Mouse (Mus musculus) gonadal fat pad, adult 2 months (tissue): Measurements from ENCODE around the gene Impdh1. TPM values are rescaled to one million over a fixed set of nuclear protein-coding genes. Genes with fewer than 3 reads are reported as not detected.
"Not testable (repeated sequence)": the region's sequence is repeated elsewhere in the genome, so short reads cannot be mapped to it uniquely, and the experiment has no call there.

Source experiments
- DNase-seq: peaks from one replicate; pipeline ENCODE4 v3.0.0-alpha.2; 2012; ENCODE audit warnings: low read depth
- polyA plus RNA-seq: library from polyadenylated mRNA; depleted of rRNA; stranded (reverse); fragments of >200 nt; gene quantifications from 2 replicates; pipeline ENCODE4 v1.2.3, GENCODE M21; 2012; rRNA removed

The Impdh1 gene
- 35.8 and 36.5 TPM in 2 replicates for polyA plus RNA-seq

DNA sequence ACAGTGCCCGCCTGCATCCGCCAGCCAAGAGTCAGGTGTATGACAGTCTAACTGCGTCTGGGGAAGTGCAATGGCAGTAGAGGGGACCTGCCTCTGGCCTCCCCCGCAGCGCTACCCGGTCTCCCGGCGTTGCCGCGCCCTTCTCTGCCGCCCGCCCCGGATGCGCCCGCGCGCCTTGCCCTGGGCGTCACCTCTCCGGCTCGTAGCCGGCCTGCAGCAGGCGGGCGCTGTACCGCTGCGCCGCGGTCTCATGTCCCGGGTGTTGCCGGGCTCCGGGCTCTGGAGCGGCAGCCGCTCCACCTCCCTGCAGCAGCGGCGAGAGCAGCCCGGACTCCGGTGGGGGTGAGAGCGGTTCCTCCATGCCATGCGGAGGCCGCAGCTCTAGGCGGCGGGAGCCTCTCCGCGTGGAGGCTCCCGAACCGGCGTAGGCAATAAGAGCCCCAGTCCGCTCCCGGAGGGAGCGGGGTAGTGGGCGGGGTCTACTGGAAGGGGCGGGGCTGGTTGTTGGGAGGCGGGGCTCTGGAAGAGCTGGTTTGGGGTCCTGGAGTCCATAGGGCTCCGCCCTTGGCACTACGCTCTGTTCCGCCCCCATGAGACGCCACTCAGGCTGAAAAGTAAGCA, at the start of gene Impdh1:
TSS of gene Impdh1 (minus strand) at position 484 of the 621 bp plus-strand sequence.
- DNase-seq = no peak

GRCm38 (mm10) chr6:29264456-29264781, 48.3 kb upstream of the Impdh1 start:
- DNase-seq = no peak

- no peak for DNase-seq
Observed at GRCm38 (mm10) chr6:29263650-29264455, 47.7 kb upstream of the Impdh1 start.

DNA sequence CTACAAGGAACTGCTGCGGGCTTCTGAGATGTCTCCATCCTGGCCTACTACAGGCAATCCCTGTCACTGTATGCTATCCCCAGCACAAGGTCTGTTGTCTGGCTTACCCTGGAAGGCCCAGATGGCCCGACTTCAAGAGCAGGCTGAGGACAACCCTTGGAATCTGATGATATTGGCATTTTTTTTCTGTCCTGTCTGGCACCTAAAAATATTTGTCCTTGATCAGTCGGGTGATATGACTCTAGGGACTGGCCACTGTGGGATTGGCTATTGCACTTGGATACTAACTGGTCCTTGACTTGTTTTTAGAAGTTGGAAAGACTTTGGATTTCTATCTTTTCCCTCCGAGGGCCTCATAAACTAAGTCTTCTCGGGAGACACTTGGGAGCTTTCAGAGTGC, 45.7 kb upstream of the Impdh1 start:
- DNase-seq = no peak

DNA sequence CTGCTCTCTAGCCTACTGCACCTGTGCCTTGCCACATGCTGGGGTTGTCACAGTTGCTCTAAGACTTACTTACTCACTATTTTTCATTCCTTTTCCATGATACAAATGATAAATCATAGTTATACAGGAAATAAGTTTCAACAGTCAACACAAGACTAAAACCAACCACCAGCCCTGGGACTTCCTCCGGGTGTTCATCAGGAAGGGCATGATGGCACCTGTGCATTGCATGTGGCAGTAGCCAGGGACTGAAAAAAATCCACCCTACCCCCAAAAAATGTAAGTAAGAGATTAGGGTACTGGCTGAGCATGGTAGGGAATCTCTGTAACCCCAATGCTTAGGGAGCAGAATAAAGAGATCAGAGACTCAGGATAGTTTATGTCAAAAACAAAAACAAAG, 43.3 kb upstream of the Impdh1 start:
- no peak for DNase-seq

DNA sequence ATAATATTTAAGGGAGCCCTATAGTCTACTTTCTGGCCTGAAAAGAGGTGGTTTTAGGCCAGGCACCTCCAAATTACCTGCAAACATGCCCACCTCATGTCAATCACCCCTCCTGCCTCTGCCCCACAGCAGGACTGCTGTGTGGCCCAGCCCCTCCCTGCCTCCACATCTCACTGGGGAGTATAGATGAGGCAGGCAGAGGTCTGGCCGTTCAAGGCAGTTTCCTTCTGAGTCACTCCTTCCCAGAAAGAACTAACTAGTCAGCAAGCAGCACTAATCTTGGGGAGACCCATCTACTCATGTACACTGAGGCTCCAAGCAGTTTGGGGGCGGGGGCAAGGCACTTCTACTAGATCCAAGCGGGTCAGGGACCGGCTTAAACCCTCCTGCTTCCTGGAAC, 30.9 kb upstream of the Impdh1 start:
- no peak for DNase-seq

- no peak for DNase-seq
Observed at GRCm38 (mm10) chr6:29246585-29246984, 30.4 kb upstream of the Impdh1 start.

DNA sequence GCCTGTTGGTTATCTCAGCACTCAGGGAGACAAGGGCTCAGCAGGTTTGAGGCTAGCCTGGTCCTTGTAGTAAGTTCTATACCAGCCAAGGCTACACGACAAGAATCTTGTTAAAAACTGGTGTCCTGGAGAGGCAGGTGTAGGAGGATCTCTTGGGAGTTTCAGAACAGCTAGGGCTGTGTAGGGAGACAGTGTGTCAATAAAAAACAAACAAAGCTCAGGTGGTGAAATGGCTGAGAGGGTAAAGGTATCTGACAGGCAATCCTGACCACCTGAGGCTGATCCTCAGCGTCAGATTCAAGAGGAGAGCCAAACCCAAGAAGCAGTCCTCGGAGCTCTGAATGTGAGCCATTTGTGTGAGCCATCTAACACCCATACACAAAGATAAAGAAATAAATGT, 30.0 kb upstream of the Impdh1 start:
- no peak for DNase-seq

GRCm38 (mm10) chr6:29245272-29246120, 29.3 kb upstream of the Impdh1 start:
- DNase-seq = no peak

DNA sequence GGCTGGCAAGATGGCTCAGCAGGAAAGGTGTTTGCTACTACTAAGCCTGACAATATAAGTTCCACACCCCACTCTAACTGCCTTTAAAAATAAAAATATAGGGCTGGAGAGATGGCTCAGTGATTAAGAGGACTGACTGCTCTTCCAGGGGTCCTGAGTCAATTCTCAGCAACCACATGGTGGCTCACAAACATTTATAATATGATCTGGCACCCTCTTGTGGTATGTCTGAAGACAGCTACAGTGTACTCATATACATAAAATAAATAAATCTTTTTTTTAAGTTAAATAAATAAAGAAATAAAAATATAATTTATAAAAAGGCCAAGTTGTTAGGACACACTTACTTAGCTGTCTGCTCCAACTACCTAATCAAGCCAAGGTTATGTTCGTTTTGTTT, 26.1 kb upstream of the Impdh1 start:
- no peak for DNase-seq

- DNase-seq = no peak
Observed at GRCm38 (mm10) chr6:29241697-29242096, 25.5 kb upstream of the Impdh1 start.

DNA sequence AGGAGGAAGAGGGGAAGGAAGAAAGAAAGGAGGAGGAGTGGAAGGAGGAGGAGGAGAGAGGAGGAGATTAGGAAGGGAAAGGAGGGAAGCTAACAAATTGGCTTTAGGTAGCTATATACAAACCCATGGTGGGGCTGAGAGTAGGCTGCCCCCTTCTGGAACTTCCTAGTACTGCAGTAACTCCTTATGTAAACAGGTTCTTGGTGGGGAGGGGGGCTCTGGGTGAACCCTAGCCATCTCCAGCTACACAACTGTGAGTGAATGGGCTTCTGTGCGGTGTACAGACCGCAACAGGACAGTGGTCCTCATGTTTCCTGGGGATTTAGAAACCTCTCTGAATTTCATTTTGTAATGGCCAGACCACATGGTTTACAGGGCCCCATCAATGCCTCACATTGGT, 24.6 kb upstream of the Impdh1 start:
- no peak for DNase-seq

DNA sequence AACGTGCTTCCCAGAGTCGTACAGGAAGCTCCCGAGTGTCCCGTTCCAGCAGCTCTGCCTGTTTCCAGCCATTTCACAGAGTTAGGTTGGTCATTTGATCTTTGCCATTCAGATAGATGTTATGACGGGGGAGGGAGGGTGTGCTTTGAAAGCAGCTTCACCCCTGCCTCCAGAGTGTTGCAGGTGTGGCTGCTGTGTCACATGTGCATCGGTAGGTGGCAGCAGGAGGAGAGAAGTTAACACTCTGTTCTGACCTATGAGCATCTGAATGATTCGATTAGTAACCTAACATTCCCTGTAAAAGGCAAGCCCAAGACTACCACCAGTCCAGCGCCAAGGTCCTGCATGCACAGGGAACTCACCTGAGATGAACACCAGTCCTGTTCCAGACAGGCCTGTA, 18.1 kb upstream of the Impdh1 start:
- DNase-seq = no peak

DNA sequence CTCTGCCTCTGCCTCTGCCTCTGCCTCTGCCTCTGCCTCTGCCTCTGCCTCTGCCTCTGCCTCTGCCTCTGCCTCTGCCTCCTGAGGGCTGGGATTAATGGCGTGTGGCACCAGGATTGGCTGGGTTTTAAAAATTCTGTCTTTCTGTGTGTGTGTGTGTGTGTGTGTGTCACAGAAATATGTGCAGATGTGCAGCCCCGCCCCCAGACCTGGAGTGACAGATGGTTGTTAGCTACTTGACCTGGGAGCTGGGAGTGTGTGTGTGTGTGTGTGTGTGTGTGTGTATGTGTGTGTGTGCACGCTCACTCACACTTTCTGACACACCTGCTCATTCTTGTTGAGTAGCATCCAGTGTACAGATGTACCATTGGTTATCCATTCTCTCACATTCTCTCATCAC, 17.5 kb upstream of the Impdh1 start:
- no peak for DNase-seq

DNA sequence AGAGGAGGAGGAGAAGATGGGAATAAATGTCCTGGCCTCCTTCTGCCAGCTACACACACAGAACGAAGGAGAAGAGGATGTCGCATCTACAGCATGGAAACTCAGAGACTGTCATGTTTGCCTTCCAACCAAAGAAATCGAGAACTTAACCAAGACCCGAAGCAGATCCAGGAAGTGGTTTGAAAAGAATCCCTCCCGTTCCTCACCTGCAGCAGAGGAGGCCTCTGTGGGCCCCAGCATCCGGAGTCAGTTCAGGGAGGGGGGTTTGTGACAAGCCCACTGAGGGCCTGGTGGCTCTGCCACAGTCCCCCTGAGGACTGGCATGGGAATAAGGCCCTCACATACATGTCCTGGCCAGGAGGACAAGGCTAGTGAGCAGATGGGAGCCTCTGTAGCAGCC, 16.2 kb upstream of the Impdh1 start:
- no peak for DNase-seq

DNA sequence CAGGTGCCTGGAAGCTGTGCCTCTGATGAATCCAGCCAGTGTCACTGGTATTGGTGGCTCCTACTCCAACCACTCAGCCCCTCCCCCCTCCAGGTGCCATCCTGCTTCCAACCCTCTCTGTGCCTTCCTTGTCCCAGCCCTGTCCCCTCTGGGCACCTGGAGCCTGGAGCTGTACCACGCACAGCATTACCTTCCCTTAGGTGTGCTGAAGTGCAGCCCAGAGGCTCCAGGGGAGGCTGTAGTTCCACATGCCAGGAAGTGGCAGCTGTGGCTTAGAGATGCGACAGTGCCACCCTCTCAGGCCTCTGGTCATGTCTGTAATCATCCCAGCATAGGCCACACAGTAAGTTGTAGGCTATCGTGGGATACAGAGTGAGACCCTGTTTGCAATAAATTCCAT, 15.6 kb upstream of the Impdh1 start:
- DNase-seq = no peak

DNA sequence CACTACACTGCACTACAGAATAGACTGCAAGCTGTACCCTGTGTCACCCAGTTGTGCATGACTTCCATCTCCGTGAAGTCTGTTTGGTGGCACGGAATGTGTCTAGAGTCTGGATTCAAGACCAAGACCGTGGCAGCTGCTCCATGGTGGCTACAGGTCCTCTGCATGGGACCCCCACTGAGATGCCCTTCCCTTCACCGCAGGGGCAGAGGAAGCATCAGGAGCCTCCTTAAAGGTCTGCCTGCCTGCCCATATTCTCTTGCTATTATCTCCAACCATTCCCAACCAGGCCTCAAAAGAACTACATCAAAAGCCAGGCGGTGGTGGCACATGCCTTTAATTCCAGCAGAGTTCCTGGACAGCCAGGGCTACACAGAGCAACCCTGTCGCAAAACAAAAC, 14.2 kb upstream of the Impdh1 start:
- no peak for DNase-seq

DNA sequence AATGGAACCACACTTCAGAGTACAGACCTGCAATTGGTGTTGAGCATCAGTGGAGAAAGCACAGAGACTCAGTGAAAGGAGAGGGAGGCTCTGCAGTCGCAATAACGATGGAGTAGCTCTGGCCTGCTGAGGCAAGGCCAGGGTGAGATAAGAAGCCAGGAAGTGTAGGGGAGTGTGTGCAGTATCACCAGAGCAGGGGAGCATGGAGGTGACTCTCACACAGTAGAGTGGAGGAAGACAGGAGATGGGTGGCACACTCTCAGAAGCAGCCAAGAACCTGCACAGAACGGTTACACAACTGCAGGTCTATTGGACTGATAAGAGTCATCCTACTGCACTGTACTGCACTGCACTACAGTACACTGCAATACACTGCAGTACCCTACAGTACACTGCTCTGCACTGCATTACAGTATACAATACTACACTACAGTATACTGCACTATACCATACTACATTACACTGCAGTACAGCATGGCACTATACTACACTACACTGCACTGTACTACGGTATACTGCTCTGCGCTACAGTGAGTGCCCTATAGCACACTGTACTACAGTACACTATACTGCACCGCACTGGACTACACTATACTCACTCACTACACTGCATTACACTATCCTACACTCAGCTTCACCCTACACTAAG, 13.2 kb upstream of the Impdh1 start:
- no peak for DNase-seq

GRCm38 (mm10) chr6:29217717-29218116, 1.6 kb upstream of the Impdh1 start:
- not testable (repeated sequence) for DNase-seq

DNA sequence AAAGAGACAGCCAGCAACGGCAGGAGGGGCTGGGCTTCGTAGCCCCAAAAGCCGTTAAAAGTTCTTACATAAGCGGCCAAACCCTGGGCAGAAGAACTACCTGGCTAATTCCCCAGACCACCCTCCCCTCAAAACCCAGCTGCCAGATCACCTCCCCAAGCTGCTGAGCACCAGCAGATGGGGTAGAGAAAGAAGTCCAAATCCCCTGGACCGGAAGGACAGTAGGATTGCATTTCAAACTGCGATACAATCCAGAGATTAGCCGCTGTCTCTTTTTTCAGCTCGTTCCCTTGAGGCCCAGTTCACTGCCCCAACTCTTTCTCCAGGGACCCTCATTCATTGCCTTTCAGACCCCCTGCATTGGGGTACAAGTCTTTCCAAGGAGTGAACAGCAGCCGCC, 983 bp downstream of the Impdh1 start:
- DNase-seq = no peak

- DNase-seq = no peak
Observed at GRCm38 (mm10) chr6:29214776-29215175, 1.4 kb downstream of the Impdh1 start.

- no peak for DNase-seq
Observed at GRCm38 (mm10) chr6:29214245-29214644, 1.9 kb downstream of the Impdh1 start.
